Mouse (Mus musculus) large intestine, adult 2 months (tissue): ENCODE data around the gene 3300002I08Rik. TPM values are rescaled to one million over a fixed set of nuclear protein-coding genes. Genes with fewer than 3 reads are reported as not detected.
A peak's percentile ranks its signal among the peaks of the same experiment; 100 is the strongest.
"Not testable (repeated sequence)": the region's sequence is repeated elsewhere in the genome, so short reads cannot be mapped to it uniquely, and the experiment has no call there.

Experiments used
- DNase-seq: peaks from one replicate; pipeline ENCODE4 v3.0.0-alpha.2; 2012; ENCODE audit warnings: low read depth, low spot score
- WGBS: fragments of 180-500 bp; shearing (Covaris S2); methylation state at CpG from one replicate; pipeline ENCODE4 v1.1.7; 2018; 5-methylcytosine and 5-hydroxymethylcytosine counted together
- polyA plus RNA-seq: library from polyadenylated mRNA; depleted of rRNA; stranded (reverse); fragments of >200 nt; gene quantifications from 2 replicates; pipeline ENCODE4 v1.2.3, GENCODE M21; 2012; rRNA removed

3300002I08Rik gene
- polyA plus RNA-seq: 1.1 and 1.5 TPM in 2 replicates

DNA sequence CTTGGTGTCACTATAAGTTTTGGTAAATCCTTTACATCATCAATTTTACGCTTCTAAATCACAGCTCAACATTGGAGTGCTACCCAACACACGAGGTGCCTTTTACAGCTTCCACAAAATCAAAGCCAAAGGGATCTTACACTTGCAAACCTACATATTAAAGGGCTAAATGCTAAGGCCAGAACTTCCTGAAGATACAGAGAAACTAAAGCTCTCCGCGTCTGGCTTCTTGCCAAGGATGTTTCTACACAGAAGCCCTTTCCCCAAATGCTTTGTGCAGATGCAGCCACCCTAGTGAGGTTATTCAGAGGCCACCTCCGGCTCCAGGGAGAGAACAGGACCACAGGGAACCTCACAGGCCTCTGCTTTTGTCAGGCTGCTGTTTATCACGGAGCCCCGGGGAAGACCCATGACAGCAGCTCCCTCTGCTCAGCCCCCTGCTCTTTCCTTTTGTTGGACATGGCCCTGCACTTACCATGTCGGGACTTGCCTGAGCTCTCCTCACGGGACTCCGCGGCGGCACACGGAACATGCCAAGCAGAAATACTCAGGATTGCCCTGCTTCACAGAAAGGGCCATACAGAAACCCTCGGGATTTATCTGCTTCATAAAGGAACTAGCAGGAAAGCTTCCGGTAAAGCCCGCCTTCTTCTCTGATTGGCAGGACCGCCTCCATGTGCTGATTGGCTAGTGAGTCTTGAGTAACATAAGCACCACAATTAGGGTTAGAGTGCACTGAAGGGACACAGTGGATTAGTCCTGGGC, at the start of gene 3300002I08Rik:
TSS of gene 3300002I08Rik (minus strand) at position 653 of the 765 bp plus-strand sequence.
- 3% methylated on average over 17 of the region's 17 CpGs for WGBS
- peak; percentile 80 for DNase-seq

GRCm38 (mm10) chr2:150412146-150412545, 49.6 kb upstream of the 3300002I08Rik start:
- WGBS: 90% methylated on average over 17 of the region's 17 CpGs
- DNase-seq: not testable (repeated sequence)

DNA sequence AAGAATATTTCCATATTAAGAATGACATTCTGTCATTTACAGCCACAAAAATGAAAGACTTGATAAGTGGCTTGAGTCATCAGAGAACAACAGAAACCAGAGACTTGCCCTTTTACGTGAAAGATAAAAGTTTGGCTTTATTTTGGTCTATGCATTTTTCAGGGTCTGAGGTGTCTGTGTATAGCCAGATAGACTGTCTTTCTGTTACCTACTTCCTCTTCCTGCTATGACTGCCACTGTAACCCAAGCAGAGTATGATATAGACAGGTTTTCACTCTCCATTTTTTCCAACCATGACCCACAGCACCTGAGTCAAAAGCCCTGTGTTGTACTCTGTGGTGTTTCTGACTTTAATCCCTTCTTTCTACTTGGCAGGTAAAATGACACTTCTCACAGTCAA, 27.6 kb upstream of the 3300002I08Rik start:
- no peak for DNase-seq
- 88% methylated on average over 1 of the region's 1 CpGs for WGBS

- WGBS: 95% methylated on average over 19 of the region's 19 CpGs
- not testable (repeated sequence) for DNase-seq
Measured at GRCm38 (mm10) chr2:150385553-150386106, 23.1 kb upstream of the 3300002I08Rik start.

- DNase-seq: no peak
- 2% methylated on average over 4 of the region's 4 CpGs for WGBS
Measured at GRCm38 (mm10) chr2:150362878-150363229, 289 bp upstream of the 3300002I08Rik start.

GRCm38 (mm10) chr2:150357136-150357535, 5.4 kb downstream of the 3300002I08Rik start:
- not testable (repeated sequence) for DNase-seq

- 95% methylated on average over 5 of the region's 5 CpGs for WGBS
- no peak for DNase-seq
Measured at GRCm38 (mm10) chr2:150323402-150323801, 39.2 kb downstream of the 3300002I08Rik start, which contains the start of gene Gm10130. Gene Gm10130 (plus strand): TSS chr2:150323702.

- no peak for DNase-seq
- 98% methylated on average over 1 of the region's 1 CpGs for WGBS
Measured at GRCm38 (mm10) chr2:150318973-150319372, 43.6 kb downstream of the 3300002I08Rik start.

DNA sequence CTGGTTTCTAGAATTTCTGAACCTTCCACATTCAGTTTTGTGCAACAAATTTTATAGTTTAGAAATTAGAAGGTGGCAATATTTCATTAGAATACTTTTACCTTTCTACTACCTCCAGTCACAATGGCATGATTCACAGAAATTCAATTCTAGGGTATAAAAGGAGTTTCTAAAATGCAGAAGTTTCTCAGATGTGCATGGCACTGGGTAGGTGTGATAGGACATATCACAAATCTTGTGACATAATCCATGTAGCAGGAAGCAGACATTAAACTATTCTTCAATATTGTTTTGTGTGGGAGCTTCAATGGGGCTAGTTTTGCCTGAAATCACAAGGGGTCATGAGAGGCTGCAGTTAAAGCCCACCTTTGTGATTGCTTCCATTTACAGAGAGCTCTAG, 46.4 kb downstream of the 3300002I08Rik start:
- DNase-seq: no peak

DNA sequence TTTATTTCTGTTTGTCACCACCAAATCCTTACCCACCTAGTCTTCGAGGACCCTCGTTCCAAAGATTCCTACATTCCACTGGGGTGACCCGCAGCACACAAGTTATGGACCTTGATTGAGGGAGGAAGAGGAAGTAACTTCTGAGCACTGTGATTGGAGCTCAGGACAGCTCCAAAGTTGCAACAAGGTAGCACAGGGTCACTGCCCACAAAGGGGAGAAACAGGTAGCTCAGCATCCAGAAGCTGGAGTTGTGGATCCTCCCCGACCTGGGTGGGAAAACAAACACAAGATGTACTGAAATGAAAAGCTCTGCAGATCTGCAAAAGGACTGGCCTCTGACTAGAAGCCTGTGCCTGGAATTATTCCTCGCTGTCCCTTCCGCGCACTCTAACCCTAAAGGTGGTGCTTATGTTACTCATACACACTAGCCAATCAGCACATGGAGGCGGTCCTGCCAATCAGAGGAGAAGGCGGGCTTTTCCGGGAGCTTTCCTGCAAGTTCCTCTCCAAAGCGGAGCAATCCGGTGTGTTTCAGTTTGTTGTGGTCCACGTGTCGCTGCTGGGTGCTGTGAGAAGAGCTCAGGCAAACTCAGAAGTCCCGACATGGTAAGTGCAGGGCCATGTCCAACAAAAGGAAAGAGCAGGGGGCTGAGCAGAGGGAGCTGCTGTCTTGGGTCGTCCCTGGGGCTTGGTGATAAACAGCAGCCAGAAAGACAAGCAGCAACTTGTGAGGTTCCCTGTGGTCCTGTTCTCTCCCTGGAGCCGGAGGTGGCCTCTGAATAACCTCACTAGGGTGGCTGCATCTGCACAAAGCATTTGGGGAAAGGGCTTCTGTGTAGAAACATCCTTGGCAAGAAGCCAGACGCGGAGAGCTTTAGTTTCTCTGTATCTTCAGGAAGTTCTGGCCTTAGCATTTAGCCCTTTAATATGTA, 51.3 kb downstream of the 3300002I08Rik start:
- DNase-seq: peak; percentile 84
- WGBS: 4% methylated on average over 19 of the region's 19 CpGs

GRCm38 (mm10) chr2:150307183-150307773, 55.3 kb downstream of the 3300002I08Rik start:
- DNase-seq: no peak
- 76% methylated on average over 10 of the region's 10 CpGs for WGBS

DNA sequence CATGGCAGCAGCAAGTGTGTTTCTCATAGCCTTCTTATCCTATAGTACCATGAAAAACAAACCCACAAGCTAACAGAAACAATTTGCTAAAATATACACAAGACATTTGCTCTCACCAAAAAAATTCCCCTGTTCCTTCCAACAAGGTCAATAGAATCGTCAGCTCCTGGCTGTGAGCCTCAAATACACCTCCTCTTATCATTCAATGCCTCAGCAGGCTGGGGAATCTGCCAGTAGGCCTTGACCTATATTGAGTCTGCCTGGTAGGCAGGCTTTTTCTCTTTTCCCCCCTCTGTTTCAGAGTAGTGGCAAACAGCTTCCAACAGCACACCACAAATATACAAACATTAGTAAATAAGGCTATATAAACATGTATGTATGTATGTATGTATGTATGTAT, 63.5 kb downstream of the 3300002I08Rik start:
- DNase-seq: no peak
- 20% methylated on average over 1 of the region's 1 CpGs for WGBS

DNA sequence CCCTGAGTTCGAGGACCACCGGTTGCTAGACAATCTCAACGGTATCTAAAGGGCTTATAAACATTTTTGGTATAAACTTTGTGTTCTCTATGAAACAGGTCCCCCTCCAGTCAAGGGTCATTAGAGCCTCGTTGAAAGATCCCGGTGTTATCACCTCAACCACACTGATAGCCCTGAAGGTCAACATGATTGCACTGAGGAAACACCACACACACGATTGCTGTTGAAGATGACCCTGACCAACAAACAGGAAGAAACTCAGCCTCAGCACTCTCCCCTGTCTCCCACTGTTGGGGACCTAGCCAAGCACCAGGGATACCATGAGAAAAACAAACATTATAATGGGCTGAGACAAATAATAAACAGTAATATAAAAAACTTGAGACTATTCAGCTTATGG, 68.9 kb downstream of the 3300002I08Rik start:
- 72% methylated on average over 6 of the region's 6 CpGs for WGBS
- DNase-seq: no peak

Other genes with a start within 250 kb of the 3300002I08Rik start
- 0.73 and 1.0 TPM in 2 replicates for gene Zfp120, start 226.1 kb downstream of the 3300002I08Rik start, polyA plus RNA-seq
- gene Gm10770, start 183.1 kb downstream of the 3300002I08Rik start, polyA plus RNA-seq: not detected in 2 replicates
- not detected in 2 replicates for gene Gm14139, start 181.0 kb downstream of the 3300002I08Rik start, polyA plus RNA-seq
- gene Zfp937, start 144.7 kb downstream of the 3300002I08Rik start, polyA plus RNA-seq: 0.16 and 0.43 TPM in 2 replicates
- gene Gm21994, start 107.2 kb downstream of the 3300002I08Rik start, polyA plus RNA-seq: 0.09 and 0.38 TPM in 2 replicates
- gene Gm14124, start 105.2 kb downstream of the 3300002I08Rik start, polyA plus RNA-seq: not detected in 2 replicates
- gene Gm10130, start 39.1 kb downstream of the 3300002I08Rik start, polyA plus RNA-seq: not detected in 2 replicates
- 0.14 and 0.22 TPM in 2 replicates for gene Zfp442, start 88.7 kb upstream of the 3300002I08Rik start, polyA plus RNA-seq
- gene Zfp345, start 122.3 kb upstream of the 3300002I08Rik start, polyA plus RNA-seq: not detected in 2 replicates
- 5.6 and 7.1 TPM in 2 replicates for gene Cst7, start 207.7 kb upstream of the 3300002I08Rik start, polyA plus RNA-seq
- 56.1 and 59.0 TPM in 2 replicates for gene Apmap, start 245.8 kb upstream of the 3300002I08Rik start, polyA plus RNA-seq